Mouse (Mus musculus): ENCODE results near the gene Gabbr1.

Gene Gabbr1

GRCm38 (mm10) chr17:37075766-37076165 is 30.0 kb downstream of the Gabbr1 start:
- DNase-seq (ENCODE audit: low read depth): no peak

GRCm38 (mm10) chr17:37078193-37078592 is 32.4 kb downstream of the Gabbr1 start:
- no peak for DNase-seq (ENCODE audit: low read depth)

- DNase-seq (ENCODE audit: low read depth): no peak
Observed at GRCm38 (mm10) chr17:37078990-37079389, 33.2 kb downstream of the Gabbr1 start.

GRCm38 (mm10) chr17:37080119-37080518 is 34.4 kb downstream of the Gabbr1 start:
- no peak for DNase-seq (ENCODE audit: low read depth)

GRCm38 (mm10) chr17:37081659-37082058 is 35.9 kb downstream of the Gabbr1 start:
- DNase-seq (ENCODE audit: low read depth): no peak

- peak; percentile 86 for DNase-seq (ENCODE audit: low read depth)
Observed at GRCm38 (mm10) chr17:37083327-37083726, 37.6 kb downstream of the Gabbr1 start.

- DNase-seq (ENCODE audit: low read depth): peak; percentile 7
Observed at GRCm38 (mm10) chr17:37084632-37085031, 38.9 kb downstream of the Gabbr1 start.

GRCm38 (mm10) chr17:37085545-37085944 is 39.8 kb downstream of the Gabbr1 start:
- DNase-seq (ENCODE audit: low read depth): no peak

GRCm38 (mm10) chr17:37088399-37088798 is 42.6 kb downstream of the Gabbr1 start, which contains the start of gene Olfr90:
Gene Olfr90, minus strand, starts transcription at chr17:37088499.
- DNase-seq (ENCODE audit: low read depth): no peak

- no peak for DNase-seq (ENCODE audit: low read depth)
Observed at GRCm38 (mm10) chr17:37092198-37092597, 46.4 kb downstream of the Gabbr1 start.

- DNase-seq (ENCODE audit: low read depth): no peak
Observed at GRCm38 (mm10) chr17:37093289-37093688, 47.5 kb downstream of the Gabbr1 start.

GRCm38 (mm10) chr17:37098178-37098577 is 52.4 kb downstream of the Gabbr1 start, which contains the start of gene Olfr91:
Gene Olfr91, minus strand, starts transcription at chr17:37098278.
- no peak for DNase-seq (ENCODE audit: low read depth)

GRCm38 (mm10) chr17:37119988-37120387 is 74.2 kb downstream of the Gabbr1 start, which contains the start of gene Olfr92:
Gene Olfr92, minus strand, starts transcription at chr17:37120088.
- no peak for DNase-seq (ENCODE audit: low read depth)

Measured in naive thymus-derived CD4-positive, alpha-beta T cell, adult 2 months (primary cell).